Mouse (Mus musculus): ENCODE measurements around the gene Dmd.

DNA sequence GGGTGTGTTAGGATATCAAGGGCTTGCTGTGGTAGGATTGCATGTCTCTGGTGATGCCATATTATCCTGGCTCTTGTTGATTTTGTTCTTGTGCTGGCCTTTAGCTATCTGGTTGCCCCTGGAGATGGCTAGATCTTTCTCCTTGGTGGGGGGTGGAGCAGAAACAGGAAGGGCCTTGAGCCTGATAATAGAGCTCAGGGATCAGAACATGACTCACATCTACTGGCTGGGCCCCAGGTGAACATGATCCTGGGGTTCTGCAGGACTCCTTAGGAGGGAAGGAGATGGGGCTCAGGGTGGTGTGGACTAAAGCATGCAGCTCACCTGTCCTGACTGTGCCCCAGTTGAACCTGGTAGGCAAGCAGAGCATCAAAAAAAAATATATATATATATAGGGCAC is 1691.8 kb downstream of the Dmd start:
- TF ChIP-seq CTCF (IDR thresholded peaks at IDR 0.05; ENCODE audit: insufficient read depth, low read depth, low read length) (no peak), POLR2A (IDR thresholded peaks at IDR 0.05; ENCODE audit: insufficient read depth, low read depth, low read length) (no peak)

Measured in olfactory bulb, adult 2 months (tissue).